Mouse (Mus musculus) embryo, embryonic 10 days (tissue): ENCODE data around the gene Lypd8.
A peak's percentile ranks its signal among the peaks of the same experiment; 100 is the strongest.
"Not testable (repeated sequence)": the region's sequence is repeated elsewhere in the genome, so short reads cannot be mapped to it uniquely, and the experiment has no call there.

ENCODE experiments used
- DNase-seq: peaks from one replicate; pipeline ENCODE4 v3.0.0-alpha.2; 2015; ENCODE audit warnings: low spot score

The Lypd8 gene

DNA sequence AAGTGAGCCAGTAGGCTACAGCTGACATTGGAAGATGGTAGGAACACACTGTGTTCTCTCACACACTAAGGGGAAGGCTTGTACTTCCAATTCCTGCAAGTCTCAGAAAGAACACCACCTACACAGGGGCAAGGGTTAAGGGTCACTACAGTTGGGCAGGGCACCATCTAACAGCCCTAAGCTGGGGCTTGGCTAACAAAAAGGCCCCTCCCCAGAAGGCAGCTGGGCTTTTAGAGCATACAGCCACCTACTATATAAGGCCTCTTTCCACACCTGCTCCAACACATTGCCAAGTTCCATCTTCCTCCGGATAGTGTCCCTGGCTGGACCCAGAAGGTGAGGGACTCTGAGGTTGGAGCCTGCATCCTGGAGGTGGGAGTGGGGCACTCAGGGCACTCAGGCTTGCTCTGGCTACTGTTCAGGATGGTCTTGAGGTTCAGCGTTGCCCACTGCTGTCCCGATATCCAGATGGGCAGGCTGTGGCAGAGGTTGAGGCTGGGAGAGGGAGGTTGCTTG, at the start of gene Lypd8:
Lypd8 (plus strand) TSS at position 281 of the 516 bp plus-strand sequence.
- no peak for DNase-seq

GRCm38 (mm10) chr11:58329906-58330275, 49.0 kb upstream of the Lypd8 start:
- DNase-seq: peak; percentile 47

- DNase-seq: peak; percentile 96
Measured at GRCm38 (mm10) chr11:58330276-58331148, 48.3 kb upstream of the Lypd8 start, which contains the start of the genes Zfp672 and Sh3bp5l. Gene Zfp672, minus strand, starts transcription at chr11:58330339. Gene Sh3bp5l, plus strand, starts transcription at chr11:58330724.

- DNase-seq: peak; percentile 27
Measured at GRCm38 (mm10) chr11:58331149-58331495, 47.7 kb upstream of the Lypd8 start.

DNA sequence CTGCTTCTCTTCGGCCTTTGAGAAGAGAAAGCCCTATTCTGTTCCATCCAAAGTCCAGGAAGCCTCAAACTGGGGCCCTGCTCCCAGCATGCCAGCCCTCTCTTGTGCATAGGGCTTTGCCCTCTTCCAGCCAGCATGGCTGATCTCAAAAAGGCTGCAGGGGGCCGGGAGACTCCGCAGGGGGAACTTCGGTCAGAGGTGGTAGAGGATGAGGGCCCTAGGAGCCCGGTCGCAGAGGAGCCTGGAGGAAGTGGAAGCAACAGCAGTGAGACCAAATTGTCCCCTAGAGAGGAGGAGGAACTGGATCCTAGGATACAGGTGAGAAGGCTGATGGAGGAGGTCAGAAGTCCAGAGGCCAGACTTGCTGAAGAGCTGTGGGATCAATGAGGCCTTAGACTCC, 47.3 kb upstream of the Lypd8 start:
- no peak for DNase-seq

- DNase-seq: no peak
Measured at GRCm38 (mm10) chr11:58334746-58335145, 44.1 kb upstream of the Lypd8 start.

GRCm38 (mm10) chr11:58346745-58347144, 32.1 kb upstream of the Lypd8 start:
- no peak for DNase-seq

DNA sequence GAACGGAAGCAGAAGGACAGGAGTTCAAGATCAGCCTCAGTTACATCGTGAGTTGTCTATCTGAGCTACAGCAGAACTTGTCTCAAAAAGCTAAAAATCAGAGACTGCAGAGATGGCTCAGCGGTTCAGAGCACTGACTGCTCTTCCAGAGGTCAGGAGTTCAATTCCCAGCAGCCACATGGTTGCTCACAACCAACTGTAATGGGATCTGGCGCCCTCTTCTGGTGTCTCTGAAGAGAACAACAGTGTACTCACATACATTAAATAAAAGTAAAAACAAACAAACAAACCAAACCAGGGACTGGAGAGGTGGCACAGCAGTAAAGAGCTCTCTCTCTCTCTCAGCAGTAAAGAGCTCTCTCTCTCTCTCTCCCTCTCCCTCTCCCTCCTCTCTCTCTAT, 28.2 kb upstream of the Lypd8 start:
- no peak for DNase-seq

DNA sequence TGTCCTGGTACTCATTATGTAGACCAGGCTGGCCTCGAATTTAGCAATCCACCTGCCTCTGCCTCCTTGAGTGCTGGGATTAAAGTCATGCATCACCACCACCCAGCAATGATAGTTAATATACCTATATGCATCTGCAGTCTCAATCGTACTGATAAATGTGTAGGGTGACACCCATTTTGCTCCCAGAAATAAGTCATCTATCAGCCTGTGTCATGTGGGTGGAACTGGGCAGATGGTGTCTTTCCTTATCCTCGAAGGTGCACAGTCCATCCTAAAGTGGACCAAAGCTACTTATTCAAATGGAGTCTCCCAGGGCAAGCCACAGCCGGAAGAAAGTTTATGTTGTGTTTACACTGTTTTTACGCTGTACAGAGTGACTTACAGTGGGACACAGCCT, 27.7 kb upstream of the Lypd8 start:
- DNase-seq: no peak

- peak; percentile 20 for DNase-seq
Measured at GRCm38 (mm10) chr11:58352681-58353548, 25.9 kb upstream of the Lypd8 start.

GRCm38 (mm10) chr11:58353709-58354108, 25.1 kb upstream of the Lypd8 start:
- no peak for DNase-seq

DNA sequence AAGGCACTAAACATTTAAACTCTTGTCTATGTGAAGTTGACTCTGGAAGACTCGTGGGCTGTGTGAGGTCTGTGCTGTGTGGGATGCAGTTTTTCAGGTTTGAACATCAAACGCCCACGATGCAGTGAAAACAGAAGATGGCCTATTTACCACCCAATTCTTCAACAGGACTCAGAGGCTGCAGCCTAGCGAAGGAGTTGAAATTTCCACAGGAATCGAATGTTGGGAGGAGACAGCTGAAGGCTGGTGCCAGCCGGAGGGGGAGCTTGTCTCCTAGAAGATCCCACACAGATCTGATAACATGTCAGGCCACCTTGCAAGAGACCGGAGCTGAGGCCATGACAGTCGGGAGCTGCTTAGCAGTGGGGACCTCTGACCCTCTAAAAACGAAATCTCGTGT, 24.4 kb upstream of the Lypd8 start:
- no peak for DNase-seq

DNA sequence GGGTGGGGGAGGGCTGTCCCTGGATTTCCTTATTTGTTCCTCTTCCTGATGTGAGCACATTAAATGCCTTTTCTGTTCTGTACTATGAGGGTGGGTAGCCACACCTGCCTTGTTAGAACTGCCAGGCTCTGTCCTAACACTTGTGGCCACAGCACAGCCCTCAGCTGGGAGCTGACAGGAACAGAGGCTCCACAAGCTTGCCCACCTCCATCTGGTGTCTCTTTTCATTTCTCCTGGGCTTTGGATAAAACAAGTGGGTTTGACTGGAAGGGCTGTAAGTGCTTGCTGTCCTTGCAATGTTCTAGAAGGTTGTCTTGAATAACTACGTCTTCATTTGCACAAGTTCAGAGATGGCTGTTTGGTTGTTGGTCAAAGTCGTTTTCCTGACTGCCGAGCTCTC, 23.9 kb upstream of the Lypd8 start:
- no peak for DNase-seq

GRCm38 (mm10) chr11:58357042-58357441, 21.8 kb upstream of the Lypd8 start:
- DNase-seq: no peak

- no peak for DNase-seq
Measured at GRCm38 (mm10) chr11:58357844-58358534, 20.9 kb upstream of the Lypd8 start.

GRCm38 (mm10) chr11:58362562-58362961, 16.3 kb upstream of the Lypd8 start:
- not testable (repeated sequence) for DNase-seq

- no peak for DNase-seq
Measured at GRCm38 (mm10) chr11:58364454-58364853, 14.4 kb upstream of the Lypd8 start.

DNA sequence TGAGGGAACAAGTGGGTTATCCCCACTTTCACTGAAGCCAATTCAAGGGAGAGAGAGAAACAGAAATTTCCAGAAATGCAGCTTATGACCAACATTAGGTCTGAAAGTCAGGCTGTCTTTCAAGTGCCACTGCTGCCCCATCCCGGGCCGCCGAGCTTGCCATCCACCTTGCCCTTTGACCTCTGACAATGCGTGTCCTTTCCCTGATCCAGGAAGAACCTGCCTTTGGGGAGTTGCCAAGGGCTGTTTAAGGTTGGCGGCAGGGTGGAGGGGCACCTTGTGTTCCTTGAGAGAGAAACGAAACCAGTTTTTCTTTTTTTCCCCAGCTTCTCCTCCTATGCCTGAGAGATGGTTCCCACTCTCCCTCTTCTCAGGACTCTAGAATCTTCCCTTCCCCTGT, 12.7 kb upstream of the Lypd8 start:
- DNase-seq: not testable (repeated sequence)

DNA sequence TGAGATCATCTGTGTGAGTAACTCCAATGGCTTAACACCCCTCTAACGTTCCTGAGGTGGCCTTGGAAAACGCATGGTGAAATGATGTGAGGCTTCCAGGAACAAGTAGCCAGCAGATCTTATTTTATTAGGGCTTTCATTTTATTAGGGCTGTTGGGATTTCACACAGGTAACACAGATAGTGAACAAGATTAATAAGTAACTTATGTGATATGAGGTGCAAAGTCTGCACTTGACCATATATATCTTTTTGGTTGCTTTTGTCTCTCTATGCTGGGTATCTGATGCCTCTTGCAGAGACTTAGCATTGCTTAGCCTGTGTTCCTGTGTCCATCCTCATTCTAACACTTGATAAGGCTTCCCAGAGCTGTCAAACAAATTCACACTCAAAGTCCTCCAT, 1.6 kb upstream of the Lypd8 start:
- DNase-seq: no peak

DNA sequence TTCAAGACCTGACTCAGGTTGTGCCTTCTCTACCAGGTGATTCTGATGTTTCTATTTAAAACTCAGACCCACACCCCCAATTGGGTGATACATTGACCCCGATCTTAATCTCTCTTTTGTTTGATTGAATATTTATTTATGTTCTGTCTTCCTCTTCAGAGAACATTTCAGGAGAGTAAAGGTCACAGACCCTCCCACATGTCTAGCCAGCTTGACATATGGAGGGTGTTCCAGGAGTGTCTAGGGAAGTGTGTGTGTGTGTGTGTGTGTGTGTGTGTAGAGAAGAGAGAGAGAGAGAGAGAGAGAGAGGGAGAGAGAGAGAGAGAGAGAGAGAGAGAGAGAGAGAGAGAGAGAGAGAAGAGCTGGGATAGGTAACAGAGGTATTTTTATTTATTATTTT, 1.2 kb upstream of the Lypd8 start:
- DNase-seq: no peak

- no peak for DNase-seq
Measured at GRCm38 (mm10) chr11:58379516-58379915, 673 bp downstream of the Lypd8 start.

DNA sequence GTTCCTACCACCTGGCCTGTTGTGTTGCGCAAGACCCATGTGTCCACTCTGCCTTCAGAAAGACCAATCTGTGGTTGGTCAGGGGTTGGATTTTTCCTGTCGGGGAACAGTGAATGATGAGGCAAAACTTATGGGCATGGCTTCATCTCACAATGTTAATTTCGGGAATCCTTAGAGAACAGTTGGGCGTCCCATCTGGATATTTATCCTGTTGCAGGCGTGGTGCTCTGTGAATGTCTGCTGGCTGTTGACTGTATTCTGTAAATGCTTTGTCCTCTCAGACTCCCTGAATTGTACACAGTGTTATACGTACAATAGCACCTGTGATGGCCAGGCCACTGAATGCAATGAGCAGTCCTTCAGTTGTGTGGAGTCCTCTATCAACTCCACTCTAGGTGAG, 3.6 kb downstream of the Lypd8 start:
- no peak for DNase-seq
